Mouse (Mus musculus) monocyte, adult 5-6 weeks (primary cell): ENCODE results near the gene Crispld2. TPM values are rescaled to one million over a fixed set of nuclear protein-coding genes. Genes with fewer than 3 reads are reported as not detected.

Source experiments
- ATAC-seq: fragments of 153-309, 156-312 bp; replicated peaks from 2 replicates; pipeline ENCODE4 v1.8.0; 2017; ENCODE audit warnings: mild to moderate bottlenecking; ENCODE audit not compliant: low TSS enrichment, insufficient number of reproducible peaks, severe bottlenecking, poor library complexity, low FRiP score
- total RNA-seq: library from RNA; stranded (forward); fragments of 200-1000, 200-491, 200-594 nt; gene quantifications from 3 replicates; pipeline ENCODE4 v1.2.3, GENCODE M21; 2017

Crispld2 gene
- total RNA-seq, 1 experiment from 2014 or later: not detected

GRCm38 (mm10) chr8:119994114-119994513, 1.9 kb downstream of the Crispld2 start:
- no peak for ATAC-seq

GRCm38 (mm10) chr8:119994556-119994955, 2.3 kb downstream of the Crispld2 start:
- no peak for ATAC-seq

GRCm38 (mm10) chr8:119997266-119997665, 5.0 kb downstream of the Crispld2 start:
- no peak for ATAC-seq

- ATAC-seq: no peak
These were observed 8.2 kb downstream of the Crispld2 start for GRCm38 (mm10) chr8:120000461-120000860.

GRCm38 (mm10) chr8:120001712-120002111, 9.5 kb downstream of the Crispld2 start:
- no peak for ATAC-seq

GRCm38 (mm10) chr8:120002348-120002747, 10.1 kb downstream of the Crispld2 start:
- ATAC-seq: no peak

GRCm38 (mm10) chr8:120004154-120004702, 12.0 kb downstream of the Crispld2 start:
- ATAC-seq: no peak

GRCm38 (mm10) chr8:120004705-120005381, 12.6 kb downstream of the Crispld2 start:
- no peak for ATAC-seq

- no peak for ATAC-seq
These were observed 14.5 kb downstream of the Crispld2 start for GRCm38 (mm10) chr8:120006645-120007160.

GRCm38 (mm10) chr8:120007178-120007577, 14.9 kb downstream of the Crispld2 start:
- ATAC-seq: no peak

GRCm38 (mm10) chr8:120009284-120009683, 17.0 kb downstream of the Crispld2 start:
- ATAC-seq: no peak

GRCm38 (mm10) chr8:120012491-120012890, 20.3 kb downstream of the Crispld2 start:
- ATAC-seq: no peak

GRCm38 (mm10) chr8:120012927-120013326, 20.7 kb downstream of the Crispld2 start:
- no peak for ATAC-seq

GRCm38 (mm10) chr8:120014267-120015023, 22.2 kb downstream of the Crispld2 start:
- no peak for ATAC-seq

- ATAC-seq: no peak
These were observed 23.7 kb downstream of the Crispld2 start for GRCm38 (mm10) chr8:120015916-120016315.

GRCm38 (mm10) chr8:120016424-120016823, 24.2 kb downstream of the Crispld2 start:
- ATAC-seq: 0 out of 2 replicates have a peak, but pooled peaks have one; percentile 32

- ATAC-seq: no peak
These were observed 25.1 kb downstream of the Crispld2 start for GRCm38 (mm10) chr8:120017349-120017748.

GRCm38 (mm10) chr8:120017786-120018185, 25.5 kb downstream of the Crispld2 start:
- ATAC-seq: no peak

GRCm38 (mm10) chr8:120018379-120018778, 26.1 kb downstream of the Crispld2 start:
- ATAC-seq: no peak

GRCm38 (mm10) chr8:120019297-120019696, 27.1 kb downstream of the Crispld2 start:
- ATAC-seq: no peak
